Mouse (Mus musculus) kidney, adult 2 months (tissue): ENCODE results near the gene Etv4.

Experiments
- CTCF ChIP-seq: fragments of 200-500 bp; conservative IDR thresholded peaks from 2 replicates; pipeline ENCODE4 v1.5.1; 2011; ENCODE audit warnings: low read depth, mild to moderate bottlenecking, control low read depth, low read length, moderate library complexity, mixed read lengths; ENCODE audit not compliant: insufficient read depth, insufficient read length
- POLR2A ChIP-seq: fragments of 200-500 bp; IDR thresholded peaks from one replicate; pipeline ENCODE4 v1.6.1; 2011; ENCODE audit warnings: low read depth, low read length, control low read depth

DNA sequence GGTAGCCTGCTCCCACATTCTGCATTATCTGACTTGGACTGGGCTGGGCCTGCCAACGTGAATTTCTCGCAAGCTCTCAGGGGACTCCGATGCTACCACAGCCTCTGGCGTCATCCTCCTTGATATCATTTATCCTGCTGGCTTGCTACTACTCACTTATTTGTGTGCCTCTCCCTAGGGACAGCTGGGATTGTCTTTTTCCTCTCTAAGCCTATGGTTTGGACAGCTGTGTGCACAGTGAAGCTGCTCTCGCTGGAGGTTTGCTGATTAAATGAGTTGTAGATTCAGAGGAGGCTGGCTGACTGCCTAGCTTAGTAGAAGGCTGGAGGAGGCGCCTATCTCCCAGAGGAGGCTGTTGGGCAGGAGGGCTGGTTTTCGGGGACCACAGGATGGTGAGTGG lies 46.8 kb upstream of the Etv4 start:
- TF ChIP-seq CTCF (no peak), POLR2A (no peak)
